Mouse (Mus musculus): ENCODE results near the gene Dysf. TPM values are rescaled to one million over a fixed set of nuclear protein-coding genes. Genes with fewer than 3 reads are reported as not detected.

The Dysf gene
- polyA plus RNA-seq, 1 experiment from 2014 or later, result 16.8 TPM

- Histone ChIP-seq H3K36me3 (ENCODE audit: insufficient read depth, low read length) (no peaks in the 10 kb centered on the region), H3K9ac (replicated peaks; ENCODE audit: low read length) (no peak overlapping the region), H3K4me1 (ENCODE audit: insufficient read depth, low read length) (no peaks in the 10 kb centered on the region), H3K4me3 (ENCODE audit: low read length) (no peak overlapping the region), H3K27me3 (ENCODE audit: insufficient read depth, low read length) (no peaks in the 10 kb centered on the region), H3K27ac (ENCODE audit: low read length) (no peak overlapping the region), H3K9me3 (ENCODE audit: low read length) (no peaks in the 10 kb centered on the region), H3K4me2 (replicated peaks; ENCODE audit: low read depth, low read length) (no peak overlapping the region)
- 71% methylated on average over 14 of the region's 14 CpGs for WGBS
- no peak for ATAC-seq (ENCODE audit: low FRiP score, low TSS enrichment)
Observed at GRCm38 (mm10) chr6:84167612-84168011, 159.2 kb downstream of the Dysf start.

GRCm38 (mm10) chr6:84168571-84168970 is 160.2 kb downstream of the Dysf start:
- Histone ChIP-seq H3K9me3 (ENCODE audit: low read length) (no peaks in the 10 kb centered on the region), H3K27ac (ENCODE audit: low read length) (no peak overlapping the region), H3K4me1 (ENCODE audit: insufficient read depth, low read length) (no peaks in the 10 kb centered on the region), H3K9ac (replicated peaks; ENCODE audit: low read length) (no peak overlapping the region), H3K27me3 (ENCODE audit: insufficient read depth, low read length) (no peaks in the 10 kb centered on the region), H3K4me2 (replicated peaks; ENCODE audit: low read depth, low read length) (no peak overlapping the region), H3K4me3 (ENCODE audit: low read length) (no peak overlapping the region), H3K36me3 (ENCODE audit: insufficient read depth, low read length) (no peaks in the 10 kb centered on the region; the same call in 1 of the 2 replicates)
- WGBS, result 100% methylated on average over 1 of the region's 1 CpGs
- no peak for ATAC-seq (ENCODE audit: low FRiP score, low TSS enrichment)

- ATAC-seq (ENCODE audit: low FRiP score, low TSS enrichment), result no peak
- no peak overlapping the region for H3K27ac ChIP-seq (ENCODE audit: low read length)
Observed at GRCm38 (mm10) chr6:84173626-84174025, 165.2 kb downstream of the Dysf start.

GRCm38 (mm10) chr6:84178776-84179405 is 170.5 kb downstream of the Dysf start:
- no peak overlapping the region for H3K4me2 ChIP-seq (replicated peaks; ENCODE audit: low read depth, low read length)
- no peak overlapping the region for H3K4me3 ChIP-seq (ENCODE audit: low read length)
- no peak overlapping the region for H3K27ac ChIP-seq (ENCODE audit: low read length)
- H3K9ac ChIP-seq (replicated peaks; ENCODE audit: low read length), result no peak overlapping the region
- 64% methylated on average over 5 of the region's 5 CpGs for WGBS
- no peaks in the 10 kb centered on the region for H3K27me3 ChIP-seq (ENCODE audit: insufficient read depth, low read length)
- no peaks in the 10 kb centered on the region for H3K4me1 ChIP-seq (ENCODE audit: insufficient read depth, low read length)
- no peaks in the 10 kb centered on the region for H3K36me3 ChIP-seq (ENCODE audit: insufficient read depth, low read length)
- no peaks in the 10 kb centered on the region; the same call in 1 of the 2 replicates for H3K9me3 ChIP-seq (ENCODE audit: low read length)
- no peak for ATAC-seq (ENCODE audit: low FRiP score, low TSS enrichment)

More at GRCm38 (mm10) chr6:84173626-84174025, 165.2 kb downstream of the Dysf start:
- 90% methylated on average over 6 of the region's 6 CpGs for WGBS
- H3K27me3 ChIP-seq (ENCODE audit: insufficient read depth, low read length), result no peaks in the 10 kb centered on the region
- H3K9ac ChIP-seq (replicated peaks; ENCODE audit: low read length), result no peak overlapping the region
- H3K36me3 ChIP-seq (ENCODE audit: insufficient read depth, low read length), result no peaks in the 10 kb centered on the region; the same call in 1 of the 2 replicates
- no peaks in the 10 kb centered on the region; the same call in 1 of the 2 replicates for H3K9me3 ChIP-seq (ENCODE audit: low read length)
- no peak overlapping the region for H3K4me2 ChIP-seq (replicated peaks; ENCODE audit: low read depth, low read length)
- no peaks in the 10 kb centered on the region for H3K4me1 ChIP-seq (ENCODE audit: insufficient read depth, low read length)
- H3K4me3 ChIP-seq (ENCODE audit: low read length), result no peak overlapping the region

GRCm38 (mm10) chr6:84181452-84181851 is 173.1 kb downstream of the Dysf start:
- no peaks in the 10 kb centered on the region for H3K27me3 ChIP-seq (ENCODE audit: insufficient read depth, low read length)
- no peaks in the 10 kb centered on the region; the same call in 1 of the 2 replicates for H3K9me3 ChIP-seq (ENCODE audit: low read length)
- 61% methylated on average over 4 of the region's 4 CpGs for WGBS
- H3K4me2 ChIP-seq (replicated peaks; ENCODE audit: low read depth, low read length), result no peak overlapping the region
- ATAC-seq (ENCODE audit: low FRiP score, low TSS enrichment), result no peak
- H3K27ac ChIP-seq (ENCODE audit: low read length), result no peak overlapping the region
- no peaks in the 10 kb centered on the region for H3K4me1 ChIP-seq (ENCODE audit: insufficient read depth, low read length)
- H3K9ac ChIP-seq (replicated peaks; ENCODE audit: low read length), result no peak overlapping the region
- no peaks in the 10 kb centered on the region for H3K36me3 ChIP-seq (ENCODE audit: insufficient read depth, low read length)
- no peak overlapping the region for H3K4me3 ChIP-seq (ENCODE audit: low read length)

- H3K4me3 ChIP-seq (ENCODE audit: low read length), result no peak overlapping the region
- ATAC-seq (ENCODE audit: low FRiP score, low TSS enrichment), result no peak
- no peaks in the 10 kb centered on the region for H3K27me3 ChIP-seq (ENCODE audit: insufficient read depth, low read length)
- H3K27ac ChIP-seq (ENCODE audit: low read length), result no peak overlapping the region
- no peak overlapping the region for H3K9ac ChIP-seq (replicated peaks; ENCODE audit: low read length)
- no peaks in the 10 kb centered on the region for H3K9me3 ChIP-seq (ENCODE audit: low read length)
- no peaks in the 10 kb centered on the region for H3K36me3 ChIP-seq (ENCODE audit: insufficient read depth, low read length)
- no peaks in the 10 kb centered on the region for H3K4me1 ChIP-seq (ENCODE audit: insufficient read depth, low read length)
- WGBS, result 26% methylated on average over 6 of the region's 6 CpGs
- H3K4me2 ChIP-seq (replicated peaks; ENCODE audit: low read depth, low read length), result no peak overlapping the region
Observed at GRCm38 (mm10) chr6:84191656-84192250, 183.4 kb downstream of the Dysf start.

- H3K4me3 ChIP-seq (ENCODE audit: low read length), result no peak overlapping the region
- WGBS, result 94% methylated on average over 5 of the region's 5 CpGs
Observed at GRCm38 (mm10) chr6:84196511-84196910, 188.1 kb downstream of the Dysf start.

GRCm38 (mm10) chr6:84197811-84198213 is 189.4 kb downstream of the Dysf start:
- WGBS, result 32% methylated on average over 5 of the region's 5 CpGs
- Histone ChIP-seq H3K9me3 (ENCODE audit: low read length) (no peaks in the 10 kb centered on the region), H3K36me3 (ENCODE audit: insufficient read depth, low read length) (no peaks in the 10 kb centered on the region), H3K27me3 (ENCODE audit: insufficient read depth, low read length) (no peaks in the 10 kb centered on the region), H3K9ac (replicated peaks; ENCODE audit: low read length) (no peak overlapping the region), H3K4me1 (ENCODE audit: insufficient read depth, low read length) (no peaks in the 10 kb centered on the region), H3K4me3 (ENCODE audit: low read length) (no peak overlapping the region), H3K27ac (ENCODE audit: low read length) (no peak overlapping the region), H3K4me2 (replicated peaks; ENCODE audit: low read depth, low read length) (no peak overlapping the region)
- no peak for ATAC-seq (ENCODE audit: low FRiP score, low TSS enrichment)

More at GRCm38 (mm10) chr6:84196511-84196910, 188.1 kb downstream of the Dysf start:
- H3K4me1 ChIP-seq (ENCODE audit: insufficient read depth, low read length), result no peaks in the 10 kb centered on the region
- no peak overlapping the region for H3K9ac ChIP-seq (replicated peaks; ENCODE audit: low read length)
- H3K27me3 ChIP-seq (ENCODE audit: insufficient read depth, low read length), result no peaks in the 10 kb centered on the region
- no peak overlapping the region for H3K4me2 ChIP-seq (replicated peaks; ENCODE audit: low read depth, low read length)
- no peaks in the 10 kb centered on the region for H3K36me3 ChIP-seq (ENCODE audit: insufficient read depth, low read length)
- ATAC-seq (ENCODE audit: low FRiP score, low TSS enrichment), result no peak
- H3K9me3 ChIP-seq (ENCODE audit: low read length), result no peaks in the 10 kb centered on the region
- H3K27ac ChIP-seq (ENCODE audit: low read length), result no peak overlapping the region

GRCm38 (mm10) chr6:84201721-84202490 is 193.5 kb downstream of the Dysf start:
- Histone ChIP-seq H3K27ac (ENCODE audit: low read length) (no peak overlapping the region), H3K36me3 (ENCODE audit: insufficient read depth, low read length) (no peaks in the 10 kb centered on the region), H3K4me1 (ENCODE audit: insufficient read depth, low read length) (no peaks in the 10 kb centered on the region), H3K9me3 (ENCODE audit: low read length) (no peaks in the 10 kb centered on the region), H3K27me3 (ENCODE audit: insufficient read depth, low read length) (no peaks in the 10 kb centered on the region), H3K4me2 (replicated peaks; ENCODE audit: low read depth, low read length) (no peak overlapping the region), H3K4me3 (ENCODE audit: low read length) (no peak overlapping the region), H3K9ac (replicated peaks; ENCODE audit: low read length) (no peak overlapping the region)
- WGBS, result 90% methylated on average over 8 of the region's 8 CpGs
- no peak for ATAC-seq (ENCODE audit: low FRiP score, low TSS enrichment)

GRCm38 (mm10) chr6:84205611-84206010 is 197.2 kb downstream of the Dysf start:
- WGBS, result 97% methylated on average over 3 of the region's 3 CpGs
- Histone ChIP-seq H3K36me3 (ENCODE audit: insufficient read depth, low read length) (0 out of 2 replicates have a peak, but pooled peaks cover 3% of the 10 kb centered on the region), H3K9me3 (ENCODE audit: low read length) (no peaks in the 10 kb centered on the region), H3K4me1 (ENCODE audit: insufficient read depth, low read length) (no peaks in the 10 kb centered on the region), H3K4me3 (ENCODE audit: low read length) (no peak overlapping the region), H3K9ac (replicated peaks; ENCODE audit: low read length) (no peak overlapping the region), H3K4me2 (replicated peaks; ENCODE audit: low read depth, low read length) (no peak overlapping the region), H3K27me3 (ENCODE audit: insufficient read depth, low read length) (no peaks in the 10 kb centered on the region), H3K27ac (ENCODE audit: low read length) (no peak overlapping the region)
- ATAC-seq (ENCODE audit: low FRiP score, low TSS enrichment), result no peak
